Mouse (Mus musculus) spleen, adult 2 months (tissue): ENCODE data around the gene Rora.

Experiments used
- CTCF ChIP-seq: fragments of 200-500 bp; IDR thresholded peaks from 2 replicates; pipeline ENCODE4 v1.5.1; 2011; ENCODE audit warnings: mild to moderate bottlenecking, inconsistent platforms; ENCODE audit not compliant: insufficient read depth, insufficient read length, insufficient replicate concordance; ENCODE audit errors: extremely low read depth
- POLR2A ChIP-seq: fragments of 200-500 bp; IDR thresholded peaks from 2 replicates; pipeline ENCODE4 v1.6.1; 2011; ENCODE audit warnings: low read depth, low read length, inconsistent platforms

- TF ChIP-seq CTCF (no peak), POLR2A (no peak)
Observed at GRCm38 (mm10) chr9:69084086-69084719, 430.6 kb downstream of the Rora start.
